Mouse (Mus musculus): ENCODE data around the gene Cyp2c23. TPM values are rescaled to one million over a fixed set of nuclear protein-coding genes. Genes with fewer than 3 reads are reported as not detected.
A peak's percentile ranks its signal among the peaks of the same experiment; 100 is the strongest.

The Cyp2c23 gene
- total RNA-seq, 2 experiments from 2014 or later = not detected

- intact Hi-C loops (cut with DNase I; ENCODE audit: low total_unique reads) = no loop called here
- DNase-seq = no peak
These were observed 51.2 kb downstream of the Cyp2c23 start for GRCm38 (mm10) chr19:43977799-43978198.

- DNase-seq = no peak
- intact Hi-C loops (cut with DNase I; ENCODE audit: low total_unique reads) = no loop called here
These were observed 52.3 kb downstream of the Cyp2c23 start for GRCm38 (mm10) chr19:43976661-43977060.

- intact Hi-C loops (cut with DNase I; ENCODE audit: low total_unique reads) = no loop called here
- DNase-seq = no peak
These were observed 54.8 kb downstream of the Cyp2c23 start for GRCm38 (mm10) chr19:43974221-43974620.

DNA sequence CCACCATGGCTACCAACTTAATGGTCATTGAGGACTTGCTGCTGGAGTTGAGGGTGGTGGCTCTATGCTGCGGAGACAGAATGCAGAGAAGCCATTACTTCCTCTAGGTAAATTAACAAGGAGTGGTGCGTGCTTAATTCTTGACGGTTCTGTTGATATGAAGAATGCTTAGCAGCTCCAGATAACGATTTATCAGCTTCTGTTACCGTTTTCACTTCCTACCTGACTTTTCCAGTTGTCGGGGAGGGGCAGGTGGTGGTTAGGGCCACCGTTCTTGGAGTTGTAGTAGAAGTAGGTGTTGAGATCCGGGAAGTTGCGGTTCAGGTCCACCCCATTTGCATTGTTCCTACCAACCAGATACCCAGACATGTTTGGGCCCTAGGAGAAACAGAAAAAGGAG, 55.3 kb downstream of the Cyp2c23 start:
- intact Hi-C loops (cut with DNase I; ENCODE audit: low total_unique reads) = no loop called here
- no peak for DNase-seq

- intact Hi-C loops (cut with DNase I; ENCODE audit: low total_unique reads) = no loop called here
These were observed 56.9 kb downstream of the Cyp2c23 start for GRCm38 (mm10) chr19:43972129-43972528.

GRCm38 (mm10) chr19:43968436-43969026, 60.5 kb downstream of the Cyp2c23 start:
- intact Hi-C loops (cut with DNase I; ENCODE audit: low total_unique reads) = no loop called here
- DNase-seq = no peak

More at GRCm38 (mm10) chr19:43972129-43972528, 56.9 kb downstream of the Cyp2c23 start:
- DNase-seq = no peak

DNA sequence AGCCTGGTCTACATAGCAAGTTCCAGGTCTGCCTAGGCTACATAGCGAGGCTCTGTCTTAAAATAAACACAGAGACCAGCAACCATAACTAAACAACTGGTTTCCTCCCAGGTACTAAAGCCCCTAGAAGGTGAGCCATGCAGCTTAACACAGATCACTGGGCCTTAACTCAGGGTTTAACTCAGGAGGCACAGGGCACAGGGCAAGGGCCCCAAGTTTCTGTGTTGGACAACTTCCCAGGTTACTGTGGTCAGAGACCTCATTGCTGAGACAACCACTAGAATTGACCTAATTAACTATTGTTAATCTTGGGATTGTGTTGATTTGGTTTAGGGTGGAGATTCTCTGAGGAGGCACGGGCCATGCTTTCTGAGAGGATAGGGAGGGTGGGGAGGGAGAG, 62.5 kb downstream of the Cyp2c23 start:
- intact Hi-C loops (cut with DNase I; ENCODE audit: low total_unique reads) = no loop called here
- no peak for DNase-seq

DNA sequence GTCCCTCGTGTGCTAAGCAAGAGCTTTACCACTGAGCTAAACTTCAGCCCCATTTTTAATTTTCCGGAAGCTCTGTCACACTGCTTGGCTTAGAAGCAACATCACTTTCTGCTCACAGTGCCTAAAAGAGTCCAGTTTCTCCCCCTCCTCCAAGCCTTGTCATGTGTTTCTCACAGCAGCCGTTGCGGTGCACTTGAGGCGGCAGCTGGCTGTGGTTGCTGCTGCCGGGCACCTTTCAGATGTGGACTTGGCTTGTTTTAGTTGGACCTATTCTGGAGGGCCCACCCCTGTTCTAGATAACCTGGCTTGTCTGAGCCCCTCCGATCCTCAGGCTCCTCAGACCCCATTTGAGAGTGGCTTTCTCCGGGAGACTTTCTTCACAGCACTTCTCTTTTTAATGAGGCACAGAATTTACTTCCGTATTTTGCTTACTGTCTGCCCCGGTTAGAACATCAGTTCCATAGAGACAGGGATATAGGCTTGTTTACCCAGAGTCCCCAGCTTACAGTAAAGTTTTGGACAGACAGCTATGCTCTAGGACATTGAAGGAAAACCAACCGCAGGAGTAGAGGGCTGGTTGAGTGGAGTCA, 63.4 kb downstream of the Cyp2c23 start:
- no peak for DNase-seq
- intact Hi-C loops (cut with DNase I; ENCODE audit: low total_unique reads) = no loop called here

- DNase-seq = no peak
These were observed 66.2 kb downstream of the Cyp2c23 start for GRCm38 (mm10) chr19:43962795-43963194.

DNA sequence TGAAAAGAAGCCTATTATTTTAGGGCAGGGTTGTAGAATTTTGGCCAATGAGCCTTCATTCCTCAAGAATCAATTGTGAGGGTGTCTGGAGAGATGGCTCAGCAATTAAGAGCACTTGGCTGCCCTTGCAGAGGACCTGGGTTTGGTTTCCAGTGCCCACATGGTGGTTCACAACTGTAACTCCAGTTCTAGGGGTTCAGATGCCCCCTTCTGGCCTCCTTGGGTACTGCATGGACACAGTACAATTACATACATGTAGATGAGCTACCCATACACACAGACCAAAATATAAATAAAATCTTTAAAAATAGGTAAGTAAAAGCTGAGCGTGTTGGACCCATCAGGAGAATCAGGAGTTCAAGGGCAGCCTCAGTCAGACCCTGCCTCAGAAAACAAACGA, 67.8 kb downstream of the Cyp2c23 start:
- intact Hi-C loops (cut with DNase I; ENCODE audit: low total_unique reads) = no loop called here
- DNase-seq = no peak

More at GRCm38 (mm10) chr19:43962795-43963194, 66.2 kb downstream of the Cyp2c23 start:
- intact Hi-C loops (cut with DNase I; ENCODE audit: low total_unique reads) = no loop called here

DNA sequence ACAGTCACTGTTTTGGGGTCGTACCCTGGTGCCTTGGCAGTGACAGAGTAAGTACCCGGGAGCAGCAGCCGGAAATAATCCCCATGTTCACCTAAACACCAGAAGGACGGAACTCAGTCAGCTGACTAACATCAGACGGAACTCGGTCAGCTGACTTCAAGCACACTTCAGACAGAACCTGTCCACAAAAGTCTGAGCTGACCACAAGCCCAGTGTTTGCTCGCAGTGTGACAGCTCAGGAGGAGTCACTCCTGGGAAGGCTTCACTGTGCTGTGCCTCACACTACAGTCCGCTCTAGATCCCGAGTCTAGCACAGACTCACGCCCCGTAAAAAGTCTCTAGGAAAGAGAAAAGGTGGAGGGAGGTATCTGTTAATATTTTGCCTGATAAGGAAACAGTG, 69.0 kb downstream of the Cyp2c23 start:
- DNase-seq = no peak
- intact Hi-C loops (cut with DNase I; ENCODE audit: low total_unique reads) = no loop called here

DNA sequence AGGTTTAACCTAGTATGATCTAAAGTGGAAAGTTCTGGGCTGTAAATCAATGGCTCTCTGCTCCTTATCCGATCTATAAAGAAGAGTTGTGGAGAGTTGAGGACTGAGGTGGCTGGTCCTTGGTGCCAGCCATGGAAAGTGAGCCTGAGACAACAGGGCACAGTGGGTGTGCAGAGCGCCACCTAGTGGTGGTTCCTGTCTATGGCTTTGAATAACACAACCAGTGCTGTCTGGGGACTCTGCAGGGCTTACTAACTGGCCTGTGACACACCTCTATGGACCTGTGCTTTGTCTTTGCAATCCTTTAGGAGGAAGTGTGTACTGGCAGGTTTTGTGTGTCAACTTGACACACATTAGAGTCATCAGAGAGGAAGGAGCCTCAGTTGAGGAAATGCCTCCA, 69.8 kb downstream of the Cyp2c23 start:
- DNase-seq = peak; percentile 64
- intact Hi-C loops (cut with DNase I; ENCODE audit: low total_unique reads) = loop anchor here (2.0 kb wide), 1 partner anchor 128 kb away; no protein-coding TSS in a partner anchor

- intact Hi-C loops (cut with DNase I; ENCODE audit: low total_unique reads) = loop anchor here (2.0 kb wide), 1 partner anchor 127 kb away; no protein-coding TSS in a partner anchor
- DNase-seq = no peak
These were observed 71.1 kb downstream of the Cyp2c23 start for GRCm38 (mm10) chr19:43957881-43958280.

DNA sequence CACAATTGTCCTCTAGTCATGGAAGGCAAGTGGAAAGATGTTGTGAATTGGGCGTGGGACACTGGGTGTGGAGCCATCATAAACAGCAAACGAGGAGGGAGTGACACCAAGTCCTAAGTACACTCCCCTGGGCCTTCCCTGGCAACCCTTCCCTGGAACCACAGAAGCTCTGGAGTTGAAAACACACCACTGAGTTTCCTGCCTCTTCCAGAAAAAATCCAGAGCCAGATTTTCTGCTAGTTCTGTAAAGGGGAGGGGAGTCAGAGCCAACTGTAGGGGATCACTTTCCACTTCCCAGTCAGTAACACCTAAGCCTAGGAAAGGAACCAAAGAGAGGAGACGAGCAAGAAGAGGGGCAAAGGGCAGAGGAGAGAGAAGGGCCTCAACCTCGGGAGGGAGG, 71.6 kb downstream of the Cyp2c23 start:
- intact Hi-C loops (cut with DNase I; ENCODE audit: low total_unique reads) = no loop called here
- peak; percentile 31 for DNase-seq

DNA sequence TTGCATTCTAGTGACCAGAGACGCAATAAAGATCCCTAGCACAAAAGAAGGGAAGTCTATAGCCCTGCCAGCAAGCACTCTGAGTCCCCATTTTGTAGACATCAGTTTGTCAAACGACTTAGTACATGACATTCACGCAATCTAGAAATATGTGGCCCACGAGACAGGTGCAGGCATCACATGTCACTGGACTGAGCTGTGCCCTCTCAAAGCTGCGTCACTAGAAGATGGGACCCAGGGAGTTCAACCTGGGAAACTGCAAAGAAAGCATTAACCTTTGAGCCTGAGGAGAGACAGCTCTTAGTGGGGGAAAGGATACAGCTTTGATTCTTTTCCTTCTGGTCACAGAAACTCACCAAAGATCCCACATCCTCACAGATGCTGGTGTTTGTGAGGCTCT, 73.7 kb downstream of the Cyp2c23 start:
- intact Hi-C loops (cut with DNase I; ENCODE audit: low total_unique reads) = no loop called here
- no peak for DNase-seq

Other genes with a start within 250 kb of the Cyp2c23 start
- not detected for gene Abcc2, start 247.0 kb downstream of the Cyp2c23 start, total RNA-seq (2021)
- 10 to 100 TPM in 1 of 2 experiments, 1 to 10 TPM in 1; 8.4 to 11.8 TPM for gene Dnmbp, start 89.0 kb downstream of the Cyp2c23 start, total RNA-seq (2021)
- gene Cpn1, start 42.7 kb downstream of the Cyp2c23 start, total RNA-seq (2021) = not detected
- 1 to 10 TPM; 4.7 to 5.5 TPM for gene Erlin1, start 40.6 kb upstream of the Cyp2c23 start, total RNA-seq (2021)
- gene Chuk, start 78.3 kb upstream of the Cyp2c23 start, total RNA-seq (2021) = 10 to 100 TPM; 13.6 to 16.0 TPM
- gene Cwf19l1, start 106.7 kb upstream of the Cyp2c23 start, total RNA-seq (2021) = 1 to 10 TPM; 6.4 to 6.6 TPM
- gene Bloc1s2, start 117.2 kb upstream of the Cyp2c23 start, total RNA-seq (2021) = 10 to 100 TPM; 13.4 to 13.9 TPM
- not detected for gene Pkd2l1, start 163.2 kb upstream of the Cyp2c23 start, total RNA-seq (2021)
- not detected for gene Scd3, start 174.1 kb upstream of the Cyp2c23 start, total RNA-seq (2021)